Mouse (Mus musculus) cerebellum, adult (tissue): ENCODE results near the gene Vps8.

Source experiments
- ATAC-seq: cut with Nextera tagmentation; 2 replicates; pipeline ENCODE4 v1.9.2; 2017; ENCODE audit warnings: mild to moderate bottlenecking, moderate library complexity, mixed read lengths; ENCODE audit not compliant: insufficient number of reproducible peaks, low FRiP score, low TSS enrichment

Gene Vps8

GRCm38 (mm10) chr16:21607651-21608040, 184.7 kb downstream of the Vps8 start:
- ATAC-seq: no peak

DNA sequence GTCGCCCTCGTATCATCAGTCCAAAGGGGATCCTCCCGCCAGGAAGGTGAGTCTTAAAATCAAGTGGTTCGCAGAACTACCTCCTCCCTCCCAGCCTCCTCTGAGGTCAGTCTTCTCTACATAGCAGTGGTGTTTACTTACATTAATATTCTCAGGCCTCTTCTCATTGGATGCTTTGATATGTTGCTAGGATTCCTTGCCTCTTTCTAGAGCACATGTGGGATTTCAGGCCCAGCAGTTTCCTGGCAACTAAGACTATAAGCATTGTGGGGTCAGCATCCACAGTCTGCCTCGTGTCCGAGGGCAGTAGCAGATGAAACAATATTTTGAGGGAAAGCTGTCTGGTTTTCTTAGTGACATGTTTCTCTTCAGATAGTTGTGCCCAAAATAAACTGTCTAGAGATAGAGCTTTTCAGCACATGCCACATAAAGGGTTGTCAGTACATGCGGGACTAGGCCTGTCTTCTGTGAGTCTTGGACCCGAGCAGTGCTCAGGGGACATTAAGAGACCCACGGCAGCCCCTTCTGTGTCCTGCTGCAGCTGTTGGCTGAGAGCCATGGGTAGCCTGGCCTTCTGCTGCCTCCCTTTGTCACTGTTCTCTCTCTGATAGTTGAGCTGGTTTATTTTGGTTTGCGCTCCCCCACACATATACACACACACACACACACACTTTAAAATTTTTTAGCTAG, 185.4 kb downstream of the Vps8 start:
- ATAC-seq: no peak

DNA sequence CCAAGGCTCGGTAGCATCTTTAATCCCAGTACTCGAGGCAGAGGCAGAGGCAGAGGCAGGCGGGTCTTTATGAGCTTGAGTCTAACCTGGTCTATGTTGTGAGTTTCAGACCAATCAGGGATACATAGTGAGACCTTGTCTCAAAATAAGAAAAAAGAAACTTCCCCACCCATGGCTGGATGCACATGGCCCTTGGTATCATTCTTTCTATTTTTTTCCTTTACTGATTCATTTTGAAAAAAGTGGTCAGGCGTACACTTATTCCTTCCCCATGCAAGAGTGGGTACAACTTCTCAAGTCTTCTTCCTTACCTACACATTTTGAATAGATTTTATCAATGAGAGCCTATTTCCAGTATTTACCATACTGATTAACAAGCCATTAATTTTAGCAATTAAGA, 187.6 kb downstream of the Vps8 start:
- ATAC-seq: no peak

- ATAC-seq: no peak
Measured at GRCm38 (mm10) chr16:21615802-21616201, 192.9 kb downstream of the Vps8 start.

DNA sequence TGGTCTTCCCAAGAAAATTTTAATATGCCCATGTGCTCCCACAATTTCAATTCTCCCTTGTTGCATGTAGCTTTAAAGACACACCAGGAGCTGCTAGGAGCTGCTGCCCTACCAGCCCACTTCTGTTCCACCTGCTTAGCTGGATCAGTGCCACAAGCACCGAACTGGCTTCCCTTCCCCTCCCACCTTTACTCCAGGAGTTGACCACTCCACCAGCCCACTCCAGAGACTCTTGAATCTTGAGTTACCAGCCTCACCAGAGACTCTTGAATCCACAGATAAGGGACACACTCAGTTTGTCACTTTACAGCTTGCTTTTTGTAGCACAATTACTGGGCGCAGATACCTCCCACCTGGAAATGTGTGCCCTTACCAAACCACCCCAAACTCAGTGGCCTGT, 197.7 kb downstream of the Vps8 start:
- no peak for ATAC-seq

DNA sequence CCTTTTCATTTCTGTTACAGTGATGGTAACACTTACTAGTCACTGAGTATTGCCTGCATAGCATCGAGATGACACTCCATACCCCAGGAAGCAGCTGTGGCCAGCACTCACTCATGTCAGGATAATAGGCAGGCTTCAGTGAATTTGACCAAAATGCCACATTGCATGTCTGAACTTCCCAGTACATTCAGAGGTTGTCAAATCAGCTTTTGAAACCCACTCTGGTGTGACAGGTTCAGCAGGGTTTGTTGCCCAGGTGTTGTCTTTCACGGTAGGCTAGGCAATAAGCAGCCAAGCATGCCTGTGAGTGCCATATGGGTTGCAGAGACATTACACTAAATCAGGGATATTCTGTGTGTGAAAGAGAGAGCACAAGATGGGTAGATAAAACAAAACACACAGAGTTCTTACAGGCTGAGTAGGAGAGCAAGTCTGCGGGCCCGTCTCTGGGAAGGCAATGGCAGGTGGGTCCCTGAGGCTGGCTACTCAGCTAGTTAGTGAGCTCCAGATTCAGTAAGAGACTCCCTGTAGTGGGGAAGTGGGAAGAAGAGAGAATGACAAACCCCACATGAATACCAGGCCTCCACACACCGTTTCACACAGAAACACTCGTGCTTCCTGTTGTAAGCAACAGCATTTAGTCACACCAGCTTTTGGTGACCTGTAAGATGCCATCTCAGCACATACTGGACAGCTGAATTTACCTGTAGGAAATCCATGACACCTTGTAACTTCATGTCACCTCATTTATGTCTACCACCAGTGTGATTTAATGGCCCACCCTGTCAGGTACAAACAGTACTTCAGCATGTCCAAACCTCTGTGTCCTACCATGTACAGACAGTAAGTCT, 203.1 kb downstream of the Vps8 start:
- peak; percentile 72 for ATAC-seq

DNA sequence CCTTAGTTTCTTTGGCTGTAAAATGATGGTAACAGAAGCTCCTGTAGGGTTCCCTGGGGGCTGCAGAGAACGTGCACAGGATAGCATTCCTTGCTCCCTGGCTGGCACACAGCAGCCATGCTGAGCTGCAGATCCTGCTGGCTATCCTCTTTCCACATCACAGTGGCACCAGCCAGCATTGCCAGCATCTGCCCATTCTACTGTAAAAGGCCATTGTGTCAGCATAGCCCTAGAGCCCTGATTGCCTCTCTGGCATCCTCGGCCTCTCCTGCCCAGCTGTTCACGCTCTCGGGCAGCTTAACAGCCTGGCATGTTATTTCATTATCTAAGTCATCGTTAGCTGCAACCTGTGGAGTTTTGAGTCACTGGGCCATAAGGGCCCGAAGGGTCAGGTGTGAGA, 204.3 kb downstream of the Vps8 start:
- ATAC-seq: 0 out of 2 replicates have a peak, but pooled peaks have one; percentile 34

DNA sequence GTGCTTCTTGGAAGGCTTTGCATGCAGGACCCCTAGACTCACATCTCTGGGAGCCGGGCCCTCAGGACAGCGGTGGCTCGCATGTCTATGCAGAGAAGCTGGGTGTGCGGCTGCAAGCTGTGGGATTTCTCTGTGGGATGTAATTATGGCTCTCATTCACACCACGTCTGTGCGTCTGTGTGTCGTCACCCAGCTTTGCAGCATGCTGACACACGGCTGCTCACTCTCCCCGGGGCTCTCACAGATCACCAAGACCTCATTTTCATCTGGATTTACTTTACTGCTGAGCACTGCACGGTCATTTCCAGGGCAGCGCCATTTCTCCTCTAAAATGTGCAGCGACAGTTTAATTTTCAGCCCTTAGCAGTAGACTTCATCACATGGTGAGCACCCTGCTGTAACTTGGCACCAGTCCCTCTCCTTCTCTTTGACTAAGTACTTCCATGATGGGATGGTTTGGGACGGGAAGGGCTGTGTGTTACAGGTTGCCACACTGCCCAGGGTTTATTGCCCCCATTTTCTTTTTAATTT, 205.2 kb downstream of the Vps8 start:
- ATAC-seq: no peak

DNA sequence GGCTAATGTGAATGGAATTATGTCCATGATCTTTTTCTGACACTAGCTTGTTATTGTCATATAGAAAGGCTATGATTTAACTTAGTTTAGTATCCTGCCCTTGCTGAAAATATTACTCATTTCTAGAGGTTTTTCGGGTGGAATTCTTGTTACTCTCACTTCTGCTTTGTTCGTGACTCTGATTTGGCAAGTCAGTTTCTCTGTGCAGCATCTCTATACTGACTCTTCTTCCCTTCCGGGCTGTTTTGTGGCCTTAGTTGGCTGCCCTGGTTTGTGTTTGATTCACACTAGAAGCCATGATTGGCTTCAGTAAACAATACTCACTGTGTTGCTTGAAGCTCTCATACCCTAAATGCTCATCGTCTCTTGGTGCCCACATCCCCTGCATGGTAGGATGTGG, 207.7 kb downstream of the Vps8 start:
- no peak for ATAC-seq

DNA sequence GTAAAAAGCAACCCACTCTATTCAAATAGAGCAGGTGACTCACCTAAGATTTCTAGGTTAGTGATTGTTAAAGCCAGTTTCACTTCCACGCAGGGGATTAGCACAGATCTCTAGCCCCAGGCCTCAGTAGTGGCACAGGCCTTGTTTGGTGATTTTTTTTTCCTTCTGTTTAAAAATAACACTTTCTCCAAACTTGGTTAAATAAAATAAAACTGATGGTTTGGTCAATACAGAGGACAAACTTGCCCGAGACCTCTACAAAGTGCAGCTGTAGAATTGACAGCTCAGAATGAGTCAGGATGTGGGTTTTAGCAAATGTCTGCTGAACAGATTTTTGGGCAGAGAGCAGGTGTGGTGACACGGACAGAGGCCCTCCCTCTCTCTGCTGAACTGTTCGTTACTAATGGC, 208.9 kb downstream of the Vps8 start:
- ATAC-seq: no peak

- ATAC-seq: no peak
Measured at GRCm38 (mm10) chr16:21634460-21634859, 211.5 kb downstream of the Vps8 start.

GRCm38 (mm10) chr16:21636156-21636853, 213.4 kb downstream of the Vps8 start:
- ATAC-seq: no peak

DNA sequence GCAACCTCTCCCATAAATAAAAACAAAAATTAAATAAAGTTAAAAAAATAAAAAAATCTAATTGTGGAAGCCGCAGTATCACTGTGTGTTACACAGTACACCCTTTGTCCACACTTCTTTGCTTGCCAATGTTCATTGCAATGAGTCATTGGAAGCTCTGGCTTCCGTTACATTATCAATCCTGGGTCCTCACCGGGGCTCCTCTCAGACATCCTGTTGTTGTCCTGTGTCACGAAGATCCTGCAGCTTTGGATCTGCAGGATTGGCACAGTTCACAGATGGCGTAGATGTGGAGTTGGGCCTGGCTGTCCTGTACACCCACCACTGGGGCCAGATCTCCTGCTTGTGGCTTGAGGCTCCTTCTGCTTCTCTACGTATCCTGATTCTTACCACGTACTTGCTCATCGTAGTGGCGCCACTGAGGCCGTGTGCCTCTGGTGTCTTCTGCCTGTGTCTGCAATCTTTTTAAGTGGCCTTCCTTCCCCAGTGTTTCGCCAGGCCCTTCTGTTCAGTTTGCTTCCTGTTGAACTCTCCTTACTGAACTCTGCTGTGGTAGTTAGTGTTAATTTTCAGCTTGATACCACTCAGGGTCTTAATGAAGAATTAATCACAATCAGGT, 214.4 kb downstream of the Vps8 start:
- no peak for ATAC-seq

- no peak for ATAC-seq
Measured at GRCm38 (mm10) chr16:21640766-21641499, 218.0 kb downstream of the Vps8 start.

GRCm38 (mm10) chr16:21641944-21642343, 219.0 kb downstream of the Vps8 start:
- ATAC-seq: no peak

GRCm38 (mm10) chr16:21642906-21643305, 220.0 kb downstream of the Vps8 start:
- ATAC-seq: no peak

- no peak for ATAC-seq
Measured at GRCm38 (mm10) chr16:21643621-21644041, 220.7 kb downstream of the Vps8 start.

DNA sequence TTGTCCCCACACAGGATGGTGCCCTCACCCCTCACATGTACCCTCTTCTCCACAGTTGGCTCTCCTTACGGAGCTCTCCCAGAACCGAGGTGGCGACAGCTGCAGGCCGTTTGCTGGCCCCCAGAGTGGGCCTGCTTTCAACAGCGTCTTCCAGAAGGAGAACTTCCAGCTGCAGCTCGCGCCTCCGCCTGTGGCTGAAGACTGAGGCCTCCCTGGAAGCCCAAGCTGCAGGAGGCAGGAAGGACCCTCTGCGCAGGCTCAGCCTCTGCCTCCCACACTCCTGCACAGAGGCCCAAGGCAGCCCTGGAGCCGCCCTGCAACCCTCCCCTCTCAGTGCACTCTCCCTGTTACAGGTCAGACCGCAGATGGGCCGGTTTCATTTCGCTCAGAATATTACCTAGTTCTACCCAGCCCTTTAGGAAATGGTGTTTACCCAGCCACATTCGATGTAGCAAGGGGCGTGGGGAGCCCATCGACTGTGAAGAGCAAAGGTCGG, 221.2 kb downstream of the Vps8 start:
- no peak for ATAC-seq

GRCm38 (mm10) chr16:21644574-21644973, 221.7 kb downstream of the Vps8 start:
- no peak for ATAC-seq

DNA sequence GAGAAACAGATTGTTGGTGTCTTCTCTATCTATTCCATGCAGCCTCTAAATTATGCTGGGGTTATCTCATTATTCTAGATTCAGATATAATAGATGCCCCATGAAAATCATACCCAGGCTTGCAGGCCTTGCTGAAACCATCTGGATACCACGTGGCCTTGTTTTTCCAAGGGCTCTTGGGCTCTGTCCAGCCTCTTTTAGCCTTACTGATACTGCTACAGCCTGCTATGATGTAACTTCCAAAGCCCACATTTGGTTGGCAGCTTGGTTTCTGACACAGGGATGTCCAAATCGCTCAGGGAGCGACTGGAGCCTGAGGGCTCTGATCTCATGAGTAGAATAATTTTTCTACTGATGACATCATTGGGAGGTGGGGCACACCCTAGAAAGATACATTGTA, 223.0 kb downstream of the Vps8 start:
- no peak for ATAC-seq
